Mouse (Mus musculus) forebrain, embryonic 15.5 days (tissue): Measurements from ENCODE around the gene Fam229b. TPM values are rescaled to one million over a fixed set of nuclear protein-coding genes. Genes with fewer than 3 reads are reported as not detected.

Experiments used
- ATAC-seq: fragments of 200-750 bp; cut with Nextera tagmentation; replicated peaks from 2 replicates; pipeline ENCODE4 v1.8.0; 2017; ENCODE audit warnings: mild to moderate bottlenecking, moderate TSS enrichment, moderate library complexity
- H3K27ac ChIP-seq: fragments of 300-500 bp; sonication (generic); replicated peaks from 2 replicates; pipeline ENCODE4 v1.5.1; 2015; ENCODE audit warnings: mild to moderate bottlenecking, inconsistent platforms
- H3K27me3 ChIP-seq: fragments of 300-500 bp; sonication (generic); 2 replicates; pipeline ENCODE4 v1.6.1; 2015; ENCODE audit warnings: inconsistent platforms
- H3K36me3 ChIP-seq: fragments of 300-500 bp; sonication (generic); 2 replicates; pipeline ENCODE4 v1.6.1; 2015; ENCODE audit warnings: mild to moderate bottlenecking, inconsistent platforms
- H3K4me1 ChIP-seq: fragments of 300-500 bp; sonication (generic); 2 replicates; pipeline ENCODE4 v1.6.1; 2015; ENCODE audit warnings: inconsistent platforms
- H3K4me2 ChIP-seq: fragments of 300-500 bp; sonication (generic); replicated peaks from 2 replicates; pipeline ENCODE4 v1.6.1; 2015; ENCODE audit warnings: mild to moderate bottlenecking, inconsistent platforms
- H3K4me3 ChIP-seq: fragments of 300-500 bp; sonication (generic); 2 replicates; pipeline ENCODE4 v1.5.1; 2015; ENCODE audit warnings: mild to moderate bottlenecking, inconsistent platforms
- H3K9ac ChIP-seq: fragments of 300-500 bp; sonication (generic); replicated peaks from 2 replicates; pipeline ENCODE4 v1.6.1; 2015; ENCODE audit warnings: mild to moderate bottlenecking, inconsistent platforms
- H3K9me3 ChIP-seq: fragments of 300-500 bp; sonication (generic); 2 replicates; pipeline ENCODE4 v1.6.1; 2016; ENCODE audit warnings: inconsistent platforms
- WGBS: fragments of 180-500 bp; shearing (Covaris S2); methylation state at CpG from one replicate; pipeline ENCODE4 v1.1.7; 2015; ENCODE audit warnings: mixed read lengths; 5-methylcytosine and 5-hydroxymethylcytosine counted together
- polyA plus RNA-seq: library from polyadenylated mRNA; unstranded; fragments of >200 nt; fragmentation: Nextera tagmentation; extraction: Ambion mirVana; gene quantifications from 2 replicates; pipeline ENCODE4 v1.2.1, GENCODE M21; 2015

Gene Fam229b
- polyA plus RNA-seq, 1 experiment from 2014 or later: 29.4 TPM

DNA sequence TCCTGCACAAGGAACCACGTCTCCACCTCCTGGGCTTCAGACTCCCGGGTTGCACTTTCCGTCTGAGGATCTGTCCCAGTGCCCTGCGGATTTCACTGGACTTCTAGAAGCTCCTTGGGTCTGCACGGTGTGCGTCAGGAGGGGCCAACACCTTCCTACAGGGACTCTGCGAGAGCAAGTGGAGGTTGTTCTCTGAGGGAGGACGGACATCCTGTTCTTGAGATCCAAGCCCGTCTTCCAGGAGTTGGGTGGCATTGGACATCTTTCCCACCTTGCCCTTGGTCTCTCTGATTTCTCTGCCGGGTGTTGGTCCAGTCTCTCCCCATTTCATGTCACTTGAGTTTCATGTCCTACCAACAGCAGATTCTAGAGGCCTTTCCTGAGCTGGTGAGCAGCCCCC, 30.0 kb upstream of the Fam229b start, which contains the start of gene Ccn6:
Gene Ccn6, minus strand, starts transcription at position 101 of the 400 bp plus-strand sequence.
- Histone ChIP-seq H3K4me1 (peaks cover 19% of the 10 kb centered on the region), H3K9ac (no peak within 1 kb of the TSS), H3K36me3 (no peaks in the 10 kb centered on the region), H3K27me3 (no peaks in the 10 kb centered on the region; the same call in 1 of the 2 replicates), H3K27ac (no peak within 1 kb of the TSS), H3K4me2 (no peak within 1 kb of the TSS), H3K4me3 (no peak within 1 kb of the TSS), H3K9me3 (no peaks in the 10 kb centered on the region)
- ATAC-seq: no peak
- 89% methylated on average over 10 of the region's 10 CpGs for WGBS

- H3K9ac ChIP-seq: no peak overlapping the region
- no peak overlapping the region for H3K27ac ChIP-seq
- no peak overlapping the region for H3K4me3 ChIP-seq
- no peak overlapping the region for H3K4me2 ChIP-seq
- H3K4me1 ChIP-seq: peaks cover 19% of the 10 kb centered on the region
- no peaks in the 10 kb centered on the region for H3K9me3 ChIP-seq
- no peak for ATAC-seq
- 51% methylated on average over 18 of the region's 18 CpGs for WGBS
- no peaks in the 10 kb centered on the region for H3K36me3 ChIP-seq
- H3K27me3 ChIP-seq: no peaks in the 10 kb centered on the region
Measured at GRCm38 (mm10) chr10:39162666-39163484, 29.2 kb upstream of the Fam229b start.

DNA sequence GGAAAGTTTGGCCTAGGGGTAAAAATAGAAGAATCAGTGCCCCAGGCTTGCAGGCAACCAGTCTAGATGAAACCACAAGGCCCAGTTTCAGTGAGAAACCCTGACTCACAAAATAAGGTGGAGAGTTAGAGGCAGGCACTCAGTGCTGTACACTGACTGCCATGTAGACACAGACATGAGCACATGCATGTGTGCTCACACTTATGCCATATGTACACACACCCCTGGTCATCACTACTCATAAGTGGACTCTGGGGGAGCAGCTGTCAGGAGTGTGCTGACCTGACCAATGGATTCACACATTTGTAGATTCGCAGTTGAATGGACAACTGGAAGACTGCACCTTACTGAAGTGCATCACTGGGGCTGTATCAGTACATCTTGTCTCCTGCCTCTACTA, 27.7 kb upstream of the Fam229b start:
- WGBS: 95% methylated on average over 1 of the region's 1 CpGs
- no peaks in the 10 kb centered on the region for H3K36me3 ChIP-seq
- no peak overlapping the region for H3K4me2 ChIP-seq
- no peaks in the 10 kb centered on the region for H3K9me3 ChIP-seq
- ATAC-seq: no peak
- no peak overlapping the region for H3K27ac ChIP-seq
- peaks cover 17% of the 10 kb centered on the region for H3K4me1 ChIP-seq
- no peak overlapping the region for H3K9ac ChIP-seq
- H3K27me3 ChIP-seq: no peaks in the 10 kb centered on the region
- H3K4me3 ChIP-seq: no peak overlapping the region

DNA sequence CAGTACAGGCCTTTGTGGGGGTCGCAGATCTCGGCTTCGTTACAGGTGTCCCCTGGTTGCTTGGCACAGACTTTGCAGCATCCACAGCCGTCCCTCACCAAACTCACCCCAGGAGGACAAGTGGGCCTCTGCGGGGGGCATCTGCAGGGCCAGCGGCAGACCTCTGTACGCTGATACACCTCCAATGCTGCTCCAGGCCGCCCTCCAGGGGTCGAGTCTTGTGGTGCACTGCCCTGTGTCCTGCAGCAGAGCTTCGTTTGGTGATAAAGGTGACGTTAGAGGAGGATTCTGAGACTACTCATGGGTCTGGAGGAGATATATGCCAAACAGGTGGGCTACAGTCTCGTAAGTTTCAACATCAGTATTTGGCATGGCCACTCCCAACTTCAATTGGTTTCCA, 24.6 kb upstream of the Fam229b start:
- H3K36me3 ChIP-seq: no peaks in the 10 kb centered on the region
- ATAC-seq: no peak; the same call in 1 of the 2 replicates
- 57% methylated on average over 12 of the region's 12 CpGs for WGBS
- H3K4me2 ChIP-seq: no peak overlapping the region
- peaks cover 3% of the 10 kb centered on the region for H3K4me1 ChIP-seq
- H3K9me3 ChIP-seq: no peaks in the 10 kb centered on the region
- H3K27me3 ChIP-seq: no peaks in the 10 kb centered on the region
- no peak overlapping the region for H3K9ac ChIP-seq
- no peak overlapping the region for H3K4me3 ChIP-seq
- H3K27ac ChIP-seq: no peak overlapping the region

DNA sequence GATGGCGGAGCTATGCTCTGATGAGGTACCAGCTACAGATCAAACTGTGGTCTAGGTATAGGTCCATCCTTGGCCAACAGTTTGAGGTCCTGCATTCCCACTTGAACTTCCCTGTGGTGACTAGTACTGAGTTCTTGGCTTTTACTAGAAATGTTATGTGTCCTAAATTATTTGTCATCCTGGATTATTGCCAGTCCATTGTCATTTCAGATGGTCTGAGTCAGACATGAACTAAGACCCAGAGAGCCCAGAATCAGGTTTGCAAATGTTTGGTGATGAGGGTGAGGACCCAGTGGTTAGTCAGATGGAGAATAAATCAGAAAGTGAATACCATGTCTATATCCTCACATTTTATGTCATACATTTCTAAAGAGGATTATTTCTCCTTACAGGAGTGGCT, 23.6 kb upstream of the Fam229b start:
- no peak for ATAC-seq
- Histone ChIP-seq H3K27ac (no peak overlapping the region), H3K36me3 (no peaks in the 10 kb centered on the region), H3K9me3 (no peaks in the 10 kb centered on the region), H3K4me2 (no peak overlapping the region), H3K4me1 (no peaks in the 10 kb centered on the region), H3K9ac (no peak overlapping the region), H3K4me3 (no peak overlapping the region), H3K27me3 (no peaks in the 10 kb centered on the region)
- WGBS: 95% methylated on average over 1 of the region's 1 CpGs

GRCm38 (mm10) chr10:39156719-39157118, 23.0 kb upstream of the Fam229b start:
- H3K36me3 ChIP-seq: no peaks in the 10 kb centered on the region
- H3K27me3 ChIP-seq: no peaks in the 10 kb centered on the region
- H3K9ac ChIP-seq: no peak overlapping the region
- no peak overlapping the region for H3K27ac ChIP-seq
- no peaks in the 10 kb centered on the region for H3K4me1 ChIP-seq
- no peak overlapping the region for H3K4me2 ChIP-seq
- H3K4me3 ChIP-seq: no peak overlapping the region
- ATAC-seq: no peak
- H3K9me3 ChIP-seq: no peaks in the 10 kb centered on the region
- WGBS: 88% methylated on average over 5 of the region's 5 CpGs

DNA sequence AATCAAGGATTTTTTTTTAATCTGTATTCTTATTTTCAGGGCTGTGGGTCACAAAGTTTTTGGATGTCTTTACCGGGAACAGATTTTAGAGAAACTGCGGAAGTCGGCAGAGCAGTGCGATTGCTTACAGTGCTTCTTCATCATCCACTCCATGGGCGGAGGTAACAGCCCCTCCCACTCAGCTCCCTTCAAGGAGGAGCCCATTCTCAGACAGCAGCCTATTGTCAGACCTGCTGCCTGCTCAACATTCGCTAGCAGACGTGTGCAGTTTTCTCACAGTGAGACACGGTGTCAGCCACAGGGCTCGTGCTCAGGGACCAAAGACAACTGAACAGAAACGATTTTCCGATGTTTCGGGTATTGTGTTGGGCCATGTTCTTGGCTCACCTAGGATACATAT, 8.5 kb upstream of the Fam229b start:
- H3K4me1 ChIP-seq: no peaks in the 10 kb centered on the region
- H3K9me3 ChIP-seq: no peaks in the 10 kb centered on the region
- H3K27ac ChIP-seq: no peak overlapping the region
- WGBS: 85% methylated on average over 12 of the region's 12 CpGs
- no peak overlapping the region for H3K9ac ChIP-seq
- peaks cover 49% of the 10 kb centered on the region for H3K36me3 ChIP-seq
- no peak overlapping the region for H3K4me2 ChIP-seq
- no peaks in the 10 kb centered on the region for H3K27me3 ChIP-seq
- no peak overlapping the region for H3K4me3 ChIP-seq
- ATAC-seq: no peak

- no peak overlapping the region for H3K4me2 ChIP-seq
- H3K9me3 ChIP-seq: no peaks in the 10 kb centered on the region
- no peak overlapping the region for H3K27ac ChIP-seq
- ATAC-seq: no peak
- H3K9ac ChIP-seq: no peak overlapping the region
- H3K27me3 ChIP-seq: no peaks in the 10 kb centered on the region
- H3K4me3 ChIP-seq: no peak overlapping the region
- peaks cover 49% of the 10 kb centered on the region for H3K36me3 ChIP-seq
- H3K4me1 ChIP-seq: no peaks in the 10 kb centered on the region
- 96% methylated on average over 2 of the region's 2 CpGs for WGBS
Measured at GRCm38 (mm10) chr10:39141401-39141800, 7.7 kb upstream of the Fam229b start.

DNA sequence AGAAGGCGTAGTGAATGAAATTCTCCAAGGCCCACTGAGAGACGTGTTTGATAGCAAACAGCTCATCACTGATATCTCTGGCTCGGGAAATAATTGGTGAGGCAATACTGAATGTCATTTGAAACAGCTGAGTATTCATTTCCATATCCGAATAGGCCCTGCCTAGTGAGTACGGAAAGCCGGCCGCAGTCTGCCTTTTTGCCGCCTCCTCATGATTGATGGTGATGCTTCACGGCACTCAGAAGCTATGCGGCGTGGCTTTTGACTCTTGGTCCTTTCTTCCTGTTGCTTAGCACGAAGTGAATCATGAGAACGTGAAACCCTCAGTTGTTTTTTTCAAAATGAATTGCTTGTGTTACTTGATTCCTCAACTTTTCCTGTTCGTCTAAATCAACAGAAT, 7.1 kb upstream of the Fam229b start:
- Histone ChIP-seq H3K36me3 (peaks cover 43% of the 10 kb centered on the region), H3K27ac (no peak overlapping the region), H3K9ac (no peak overlapping the region), H3K27me3 (no peaks in the 10 kb centered on the region), H3K4me2 (no peak overlapping the region), H3K4me3 (no peak overlapping the region), H3K4me1 (no peaks in the 10 kb centered on the region), H3K9me3 (no peaks in the 10 kb centered on the region)
- WGBS: 92% methylated on average over 14 of the region's 14 CpGs
- no peak for ATAC-seq

DNA sequence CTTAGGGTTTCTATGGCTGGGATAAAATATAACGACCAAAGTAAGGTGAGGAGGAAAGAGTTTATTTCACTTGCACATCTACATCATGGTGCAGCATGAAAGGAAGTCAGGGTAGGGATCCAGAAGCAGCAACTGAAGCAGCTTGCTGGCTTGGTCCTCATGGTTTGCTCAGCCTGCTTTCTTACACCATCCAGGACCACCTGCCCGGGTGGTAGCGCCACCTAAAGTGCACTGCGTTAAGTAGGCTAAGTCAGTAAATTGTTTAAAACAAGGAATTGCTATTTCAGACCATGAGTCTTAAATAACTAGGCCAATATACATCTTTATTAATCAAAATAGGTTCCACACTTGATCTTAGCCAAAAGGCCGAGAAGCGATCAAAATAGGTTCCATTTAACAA, 5.0 kb upstream of the Fam229b start:
- WGBS: 85% methylated on average over 6 of the region's 6 CpGs
- Histone ChIP-seq H3K36me3 (peaks cover 26% of the 10 kb centered on the region), H3K27me3 (no peaks in the 10 kb centered on the region), H3K4me3 (no peak overlapping the region), H3K9me3 (no peaks in the 10 kb centered on the region), H3K9ac (no peak overlapping the region), H3K27ac (no peak overlapping the region), H3K4me2 (no peak overlapping the region), H3K4me1 (peaks cover 9% of the 10 kb centered on the region)
- ATAC-seq: no peak

GRCm38 (mm10) chr10:39137766-39138165, 4.1 kb upstream of the Fam229b start:
- H3K27ac ChIP-seq: no peak overlapping the region
- peaks cover 23% of the 10 kb centered on the region for H3K36me3 ChIP-seq
- no peak overlapping the region for H3K4me3 ChIP-seq
- peaks cover 15% of the 10 kb centered on the region for H3K4me1 ChIP-seq
- WGBS: 95% methylated on average over 3 of the region's 3 CpGs
- no peaks in the 10 kb centered on the region for H3K27me3 ChIP-seq
- no peak overlapping the region for H3K4me2 ChIP-seq
- ATAC-seq: no peak
- H3K9me3 ChIP-seq: no peaks in the 10 kb centered on the region
- H3K9ac ChIP-seq: no peak overlapping the region

DNA sequence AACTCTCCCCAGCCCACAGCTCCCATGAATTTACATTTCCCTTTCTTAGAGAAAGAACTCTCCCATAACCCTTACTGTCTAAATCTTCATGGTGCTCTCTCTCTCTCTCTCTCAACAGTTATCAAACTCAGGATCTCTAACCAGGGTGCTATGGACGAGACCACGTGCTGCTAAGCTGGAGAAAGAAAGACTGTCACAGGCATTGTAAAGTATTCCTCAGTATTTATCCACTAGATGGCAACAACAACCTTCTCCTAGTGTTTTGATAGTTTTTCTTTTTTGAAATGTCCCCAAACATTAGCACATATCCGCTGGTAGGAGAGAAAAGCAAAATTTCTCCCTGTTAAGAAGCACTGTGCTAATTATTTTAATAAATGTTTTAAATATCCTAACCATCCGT, 12.3 kb downstream of the Fam229b start:
- Histone ChIP-seq H3K9me3 (no peaks in the 10 kb centered on the region), H3K27ac (no peak overlapping the region), H3K9ac (no peak overlapping the region), H3K27me3 (no peaks in the 10 kb centered on the region), H3K4me3 (no peak overlapping the region), H3K4me2 (no peak overlapping the region), H3K4me1 (no peaks in the 10 kb centered on the region), H3K36me3 (no peaks in the 10 kb centered on the region)
- 37% methylated on average over 4 of the region's 4 CpGs for WGBS
- 0 out of 2 replicates have a peak, but pooled peaks have one; percentile 46 for ATAC-seq

DNA sequence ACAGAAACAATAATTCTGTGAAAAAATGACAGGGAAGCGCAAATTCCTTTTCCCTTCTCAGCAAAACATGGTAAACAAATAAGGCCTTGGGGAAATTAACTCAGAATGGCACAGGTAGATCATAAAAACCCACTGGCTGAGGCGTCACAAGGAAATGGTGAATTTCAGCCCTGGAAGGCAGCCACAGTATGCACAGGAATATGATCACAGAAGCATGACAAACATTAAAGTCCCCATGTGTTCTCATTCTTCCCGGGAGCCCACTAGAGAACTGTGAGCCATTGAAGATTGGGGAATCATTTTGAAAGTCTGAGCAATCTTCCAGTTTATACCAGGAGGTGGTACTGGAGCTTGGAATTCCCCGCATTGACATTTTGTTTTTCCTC, 24.2 kb downstream of the Fam229b start:
- no peaks in the 10 kb centered on the region for H3K27me3 ChIP-seq
- no peak for ATAC-seq
- H3K4me3 ChIP-seq: no peak overlapping the region
- no peak overlapping the region for H3K9ac ChIP-seq
- 59% methylated on average over 4 of the region's 4 CpGs for WGBS
- no peak overlapping the region for H3K27ac ChIP-seq
- H3K36me3 ChIP-seq: no peaks in the 10 kb centered on the region
- no peaks in the 10 kb centered on the region for H3K4me1 ChIP-seq
- H3K9me3 ChIP-seq: no peaks in the 10 kb centered on the region
- no peak overlapping the region for H3K4me2 ChIP-seq
